Mouse (Mus musculus) brain, embryonic 14.5 days (tissue): ENCODE data around the gene Hdgfl2. TPM values are rescaled to one million over a fixed set of nuclear protein-coding genes. Genes with fewer than 3 reads are reported as not detected.

Experiments used
- DNase-seq: peaks from one replicate; pipeline ENCODE4 v3.0.0-alpha.2; 2011; ENCODE audit warnings: low read depth
- CTCF ChIP-seq: fragments of 200-500 bp; IDR thresholded peaks from 2 replicates; pipeline ENCODE4 v1.5.1; 2012; ENCODE audit warnings: inconsistent platforms, mild to moderate bottlenecking, moderate library complexity, borderline replicate concordance; ENCODE audit not compliant: insufficient read depth, insufficient read length; ENCODE audit errors: extremely low read depth
- POLR2A ChIP-seq: fragments of 200-500 bp; IDR thresholded peaks from 2 replicates; pipeline ENCODE4 v1.6.1; 2012; ENCODE audit warnings: mild to moderate bottlenecking, inconsistent platforms, borderline replicate concordance; ENCODE audit not compliant: poor library complexity, insufficient read depth, insufficient read length, severe bottlenecking; ENCODE audit errors: extremely low read depth
- polyA plus RNA-seq: library from polyadenylated mRNA; depleted of rRNA; stranded (reverse); fragments of >200 nt; gene quantifications from 2 replicates; pipeline ENCODE4 v1.2.3, GENCODE M21; 2012

Hdgfl2 gene
- polyA plus RNA-seq, 1 experiment: 129 TPM

DNA sequence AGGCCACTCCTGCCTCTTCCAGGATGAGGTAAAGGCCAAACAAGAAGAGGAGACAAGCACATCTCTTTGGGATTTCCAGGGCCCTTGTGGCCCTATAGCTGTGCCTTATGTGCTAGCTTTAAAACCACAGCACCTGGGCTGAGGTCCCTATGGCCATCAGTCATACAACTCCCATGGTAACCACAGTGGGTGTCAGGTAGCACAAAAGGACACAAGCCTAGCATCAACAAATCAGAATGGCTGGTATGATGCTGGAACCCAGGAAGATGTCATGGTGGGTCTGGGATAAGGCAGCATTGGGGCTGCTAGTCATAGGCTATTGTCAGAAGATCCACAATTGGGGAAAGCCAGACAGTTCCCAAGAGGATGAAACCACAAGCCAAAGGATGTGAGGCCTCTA is 8.3 kb upstream of the Hdgfl2 start:
- TF ChIP-seq CTCF: no peak
- TF ChIP-seq POLR2A: no peak
- no peak for DNase-seq

DNA sequence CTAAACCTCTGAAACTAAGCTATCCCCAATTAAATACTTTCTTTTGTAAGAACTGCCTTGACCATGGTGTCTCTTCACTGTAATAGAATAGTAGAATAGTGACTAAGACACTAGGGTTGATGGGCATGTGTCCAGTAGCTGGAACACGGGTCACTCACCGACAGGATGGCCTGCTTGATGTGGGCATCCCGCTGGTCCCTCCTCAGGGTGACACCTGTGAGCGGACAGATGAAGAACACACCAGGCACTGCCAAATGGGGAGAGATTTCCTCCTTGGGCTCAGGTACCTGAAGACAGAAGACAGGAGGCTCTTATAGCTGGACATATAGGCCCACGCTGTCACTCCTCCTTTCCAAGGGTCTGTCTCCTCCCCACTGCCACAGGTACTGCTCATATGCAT is 7.2 kb upstream of the Hdgfl2 start:
- DNase-seq: no peak
- TF ChIP-seq CTCF (no peak), POLR2A (no peak)

DNA sequence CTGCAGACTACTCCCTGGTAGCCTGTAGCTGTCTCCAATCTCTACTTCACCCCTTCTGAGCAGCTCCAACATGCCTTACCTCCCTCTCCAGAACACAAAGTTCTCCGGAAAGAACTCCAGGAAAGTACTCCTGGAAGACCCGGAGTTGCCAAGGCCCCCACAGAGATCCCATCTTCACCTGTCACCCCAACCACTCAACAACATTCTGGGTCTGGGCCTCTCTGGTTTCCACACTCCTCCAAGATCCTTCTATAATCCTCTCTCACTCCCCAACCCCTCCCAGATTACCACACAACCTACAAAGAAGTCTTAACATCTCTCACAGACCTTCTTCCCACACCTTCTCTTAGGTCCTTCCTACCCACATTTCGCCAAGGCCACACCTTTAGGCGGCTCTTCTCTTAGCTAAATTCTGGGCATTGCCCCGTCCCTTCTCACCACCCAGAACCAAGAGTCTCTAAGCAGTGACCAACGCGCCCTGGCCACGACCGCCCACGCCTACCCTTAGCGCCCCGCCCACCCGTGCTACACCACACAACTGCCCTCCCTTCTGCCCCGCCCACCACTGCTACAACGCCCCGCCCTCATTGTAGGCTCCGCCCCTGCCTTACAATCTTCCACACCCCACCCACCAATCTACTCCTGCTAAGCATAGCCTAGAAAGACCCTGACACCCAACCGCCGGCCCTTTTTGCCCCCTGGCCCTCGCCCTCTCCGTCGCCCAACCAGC is 5.2 kb upstream of the Hdgfl2 start:
- DNase-seq: peak; percentile 83
- TF ChIP-seq POLR2A (no peak), CTCF (no peak)

DNA sequence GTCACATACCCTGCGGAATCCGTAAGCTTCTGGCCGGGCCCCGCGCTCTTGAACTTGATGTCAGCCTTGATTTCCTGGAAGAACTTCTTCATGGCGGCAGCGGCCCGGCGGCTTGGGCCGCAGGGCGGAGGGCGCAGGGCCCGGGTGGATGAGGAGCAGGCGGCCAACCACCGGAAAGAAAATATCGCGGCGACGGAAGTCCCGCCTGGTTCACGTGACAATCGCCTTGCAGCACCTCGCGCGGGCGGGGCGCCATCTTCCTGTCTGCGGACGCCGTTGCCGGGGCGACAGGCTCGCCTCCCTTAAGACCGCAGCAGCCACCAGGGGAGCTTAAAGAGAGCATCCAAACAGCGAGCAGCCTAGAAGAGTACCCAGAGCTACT is 4.6 kb upstream of the Hdgfl2 start, which contains the start of gene Ubxn6:
TSS of gene Ubxn6 (minus strand) at position 202 of the 382 bp plus-strand sequence.
- peak; percentile 51; the same call in 1 of the 2 replicates for TF ChIP-seq POLR2A
- TF ChIP-seq CTCF: peak; percentile 41; the same call in 1 of the 2 replicates

DNA sequence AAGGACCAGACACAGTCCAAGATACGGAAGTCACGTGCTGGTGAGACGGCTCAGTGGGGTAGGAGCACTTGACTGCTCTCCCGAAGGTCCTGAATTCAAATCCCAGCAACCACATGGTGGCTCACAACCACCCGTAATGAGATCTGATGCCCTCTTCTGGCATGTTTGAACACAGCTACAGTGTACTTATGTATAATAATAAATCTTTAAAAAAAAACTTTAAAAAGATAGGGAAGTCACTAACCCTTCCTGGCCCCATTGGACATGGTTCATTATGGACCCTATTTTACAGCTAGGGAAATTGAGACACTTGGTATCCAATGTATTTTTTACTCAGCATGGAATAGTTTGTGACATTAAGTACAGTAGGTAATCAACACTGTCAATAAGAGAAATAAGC is 1.9 kb upstream of the Hdgfl2 start:
- TF ChIP-seq CTCF (no peak), POLR2A (no peak)
- no peak for DNase-seq

More for the DNA sequence above, 4.6 kb upstream of the Hdgfl2 start, which contains the start of gene Ubxn6:
- DNase-seq: peak; percentile 99

DNA sequence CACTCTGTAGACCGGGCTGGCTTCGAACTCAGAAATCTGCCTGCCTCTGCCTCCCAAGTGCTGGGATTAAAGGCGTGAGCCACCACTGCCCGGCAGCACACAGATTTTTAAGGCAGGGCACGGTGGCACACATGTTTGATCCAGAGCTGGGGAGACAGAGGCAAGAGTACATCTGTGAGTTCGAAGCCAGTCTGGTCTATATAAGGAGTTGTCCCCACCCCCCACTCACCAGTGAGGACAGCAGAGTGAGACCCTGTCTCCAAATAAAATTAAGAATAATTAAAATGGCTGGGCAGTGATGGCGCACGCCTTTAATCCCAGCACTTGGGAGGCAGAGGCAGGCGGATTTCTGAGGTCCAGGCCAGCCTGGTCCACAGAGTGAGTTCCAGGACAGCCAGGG is 1.1 kb upstream of the Hdgfl2 start:
- peak; percentile 11 for DNase-seq

DNA sequence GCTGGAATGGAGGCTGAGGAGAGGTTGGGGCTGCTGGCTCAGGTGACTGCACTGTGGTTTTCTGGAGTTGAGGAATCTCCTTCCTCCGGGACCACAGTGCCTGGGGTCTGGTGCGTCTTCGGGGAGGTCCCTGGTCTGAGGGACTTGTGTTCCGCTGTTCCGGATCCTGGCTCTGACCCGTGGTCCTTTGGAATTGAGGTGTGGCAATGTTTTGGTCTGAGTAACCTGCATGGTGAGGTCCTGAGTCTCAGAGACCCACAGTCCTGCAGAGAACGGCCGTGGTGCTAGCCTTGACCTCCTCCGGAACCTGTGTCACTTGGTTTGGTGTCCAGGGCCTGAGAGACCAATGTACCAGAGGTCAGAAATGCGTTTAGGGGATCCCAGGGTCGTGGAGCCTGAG is 487 bp downstream of the Hdgfl2 start:
- DNase-seq: peak; percentile 10
- no peak for TF ChIP-seq POLR2A
- no peak for TF ChIP-seq CTCF

DNA sequence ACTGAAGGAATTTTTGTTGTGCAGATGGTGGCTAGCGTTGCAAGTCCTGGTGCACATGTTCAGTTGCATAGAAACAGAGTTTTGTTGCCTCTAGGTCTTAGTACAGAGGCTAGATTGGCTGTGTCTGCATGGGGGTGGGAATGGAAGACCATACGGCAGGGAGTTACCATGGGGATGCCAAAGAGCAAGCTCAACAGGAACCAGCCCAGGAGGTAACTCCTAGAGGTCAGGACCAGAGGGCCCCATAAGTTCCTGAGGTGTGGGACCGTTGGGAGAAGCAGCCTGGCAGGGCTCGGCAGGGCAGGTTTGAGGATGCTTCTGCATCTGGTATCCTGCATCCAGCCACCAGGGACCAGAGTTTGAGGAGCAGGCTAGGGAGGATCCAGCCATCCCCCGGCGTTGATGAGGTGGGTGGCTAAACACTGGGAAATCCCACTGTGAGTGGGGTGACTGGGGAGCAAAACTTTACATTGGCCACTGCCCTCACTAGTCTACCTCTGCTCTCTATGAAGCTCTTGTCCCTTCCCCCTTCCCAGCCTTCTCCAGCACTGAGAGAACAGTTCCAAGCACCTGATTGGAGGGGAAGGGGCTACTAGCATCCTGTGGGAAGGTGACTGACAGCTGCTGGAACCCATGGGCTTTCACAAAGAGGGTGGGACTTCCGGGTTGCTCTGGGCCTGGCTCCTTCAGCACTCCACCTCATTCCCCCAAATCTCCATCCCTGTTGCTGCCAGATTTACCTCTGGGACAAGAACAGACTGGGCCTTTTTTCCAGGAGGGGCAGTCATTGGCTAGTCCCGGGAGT is 1.5 kb downstream of the Hdgfl2 start:
- peak; percentile 95 for DNase-seq
- no peak for TF ChIP-seq POLR2A
- TF ChIP-seq CTCF: no peak

DNA sequence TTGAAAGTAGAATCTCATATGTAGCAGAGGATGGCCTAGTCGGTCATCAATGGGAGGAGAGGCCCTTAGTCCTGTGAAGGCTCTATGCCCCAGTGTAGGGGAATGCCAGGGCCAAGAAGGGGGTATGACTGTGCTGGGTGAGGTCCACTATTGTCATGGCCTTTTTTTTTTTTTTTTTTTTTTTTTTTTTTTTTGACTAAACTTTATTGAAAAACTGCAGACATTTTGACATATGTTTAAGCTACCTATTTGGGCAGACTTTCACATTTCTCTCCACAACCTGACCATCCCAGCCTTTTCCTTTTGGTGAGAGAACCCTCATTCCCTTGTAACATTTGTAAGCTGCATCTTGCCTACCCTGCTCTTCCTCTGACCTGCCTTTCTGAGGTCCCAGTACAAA is 12.9 kb downstream of the Hdgfl2 start:
- DNase-seq: no peak
- TF ChIP-seq CTCF (no peak), POLR2A (no peak)

DNA sequence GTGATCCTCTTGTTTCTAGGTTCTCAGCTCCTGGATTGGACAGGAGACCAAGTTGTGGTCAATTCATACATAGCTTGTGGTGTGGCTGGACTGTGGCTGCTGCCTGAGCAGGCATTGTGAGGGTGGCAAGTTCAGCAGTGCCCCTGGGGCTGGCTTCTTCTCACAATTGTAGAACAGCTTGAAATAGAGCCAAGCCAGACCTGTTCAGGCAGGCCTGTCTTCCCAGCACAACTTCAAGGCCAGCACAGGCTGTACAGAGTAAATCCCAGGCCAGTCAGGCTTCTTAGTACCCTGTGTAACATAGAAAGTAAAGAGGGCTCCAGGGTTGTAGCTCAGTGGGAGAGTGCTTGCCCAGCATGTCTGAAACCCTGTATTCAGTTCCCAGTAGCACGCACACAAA is 13.4 kb downstream of the Hdgfl2 start:
- TF ChIP-seq CTCF (no peak), POLR2A (no peak)

DNA sequence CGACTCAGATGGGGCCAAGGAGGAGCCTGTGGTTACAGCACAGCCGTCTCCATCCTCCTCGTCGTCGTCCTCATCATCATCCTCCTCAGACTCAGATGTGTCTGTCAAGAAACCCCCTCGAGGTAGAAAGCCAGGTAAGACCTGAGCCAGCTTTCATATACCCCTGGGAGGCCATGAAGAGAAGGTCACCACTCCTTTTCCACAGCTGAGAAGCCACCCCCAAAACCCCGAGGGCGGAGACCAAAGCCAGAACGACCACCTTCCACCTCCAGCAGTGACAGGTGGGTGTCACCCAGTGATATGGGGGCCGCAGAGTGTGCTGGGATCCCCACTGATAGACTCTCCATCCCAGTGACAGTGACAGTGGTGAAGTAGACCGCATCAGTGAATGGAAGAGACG is 17.4 kb downstream of the Hdgfl2 start:
- no peak for DNase-seq
- TF ChIP-seq POLR2A: no peak
- TF ChIP-seq CTCF: no peak

More for the DNA sequence above, 13.4 kb downstream of the Hdgfl2 start:
- no peak for DNase-seq

DNA sequence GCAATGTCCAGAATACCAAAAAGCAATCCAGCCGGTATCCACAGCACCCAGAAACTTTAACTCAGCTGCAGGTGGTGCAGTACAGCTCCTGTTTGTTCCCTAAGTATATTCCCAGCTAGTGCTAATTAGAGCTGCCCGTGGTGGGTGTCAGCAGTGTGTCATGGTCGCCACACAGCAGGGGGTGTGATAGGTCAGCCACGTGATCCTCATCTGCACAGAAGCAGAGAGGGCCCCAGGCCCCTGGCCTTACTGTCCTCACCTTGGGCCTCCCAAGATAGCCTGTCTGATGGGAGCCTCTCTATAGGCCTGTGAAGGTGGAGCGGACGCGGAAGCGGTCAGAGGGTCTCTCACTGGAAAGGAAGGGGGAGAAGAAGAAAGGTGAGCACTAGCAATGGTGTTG is 18.7 kb downstream of the Hdgfl2 start:
- no peak for DNase-seq
- no peak for TF ChIP-seq CTCF
- no peak for TF ChIP-seq POLR2A

DNA sequence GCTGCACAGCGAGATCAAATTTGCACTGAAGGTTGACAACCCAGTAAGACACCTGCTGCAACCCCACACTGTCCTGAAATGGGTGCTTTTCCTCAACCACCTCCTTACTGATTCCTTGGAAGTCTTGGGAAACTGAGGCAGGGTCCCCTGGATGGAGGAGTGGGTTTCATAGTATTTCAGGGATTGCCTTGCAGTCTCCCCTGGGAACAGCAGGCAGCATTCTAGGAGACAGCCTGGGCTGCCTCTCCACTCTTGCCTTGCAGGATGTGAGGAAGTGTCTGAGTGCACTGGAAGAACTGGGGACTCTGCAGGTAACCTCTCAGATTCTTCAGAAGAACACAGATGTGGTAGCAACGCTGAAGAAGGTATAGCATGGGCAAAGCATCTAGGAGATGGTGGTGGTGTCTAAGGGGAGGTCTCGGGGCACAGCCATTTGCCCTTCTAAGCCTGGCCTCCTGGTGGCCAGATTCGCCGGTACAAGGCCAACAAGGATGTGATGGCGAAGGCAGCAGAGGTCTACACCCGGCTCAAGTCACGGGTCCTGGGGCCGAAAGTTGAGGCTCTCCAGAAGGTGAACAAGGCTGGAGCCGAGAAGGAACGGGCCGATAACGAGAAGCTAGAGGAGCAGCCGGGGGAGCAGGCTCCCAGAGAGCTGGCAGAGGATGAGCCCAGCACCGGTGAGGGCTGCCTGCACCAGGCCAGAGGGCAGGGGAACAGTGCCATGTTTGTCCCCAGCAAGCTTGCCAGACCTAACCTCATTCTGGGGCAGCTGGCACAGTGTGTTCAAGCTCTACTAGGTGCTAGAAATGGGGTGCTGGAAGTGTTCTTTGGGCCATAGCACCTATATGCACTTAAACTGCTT is 19.5 kb downstream of the Hdgfl2 start:
- DNase-seq: no peak
- TF ChIP-seq POLR2A (no peak), CTCF (0 out of 2 replicates have a peak, but pooled peaks have one; percentile 2)
